Mouse (Mus musculus) gastrocnemius, postnatal 36 days (tissue): ENCODE data around the gene 1700066M21Rik. TPM values are rescaled to one million over a fixed set of nuclear protein-coding genes. Genes with fewer than 3 reads are reported as not detected.
A peak's percentile ranks its signal among the peaks of the same experiment; 100 is the strongest.

ENCODE experiments used
- DNase-seq, 2 experiments: peaks; one replicate each; pipeline ENCODE4 v3.0.0; 2022
- intact Hi-C: fragments of 180-260 bp; cut with DNase I; formaldehyde crosslinking; loops from one replicate; pipeline ENCODE4 v1.15.1; 2025
- total RNA-seq, 2 experiments: library from RNA; stranded (reverse); gene quantifications; 2 replicates each; pipeline ENCODE4 v1.2.3; 2021

The 1700066M21Rik gene
- total RNA-seq, 2 experiments from 2014 or later: 1.6 to 2.0 TPM

- intact Hi-C loops: no loop called here
Measured at GRCm38 (mm10) chr1:57390993-57391790, 13.8 kb downstream of the 1700066M21Rik start.

DNA sequence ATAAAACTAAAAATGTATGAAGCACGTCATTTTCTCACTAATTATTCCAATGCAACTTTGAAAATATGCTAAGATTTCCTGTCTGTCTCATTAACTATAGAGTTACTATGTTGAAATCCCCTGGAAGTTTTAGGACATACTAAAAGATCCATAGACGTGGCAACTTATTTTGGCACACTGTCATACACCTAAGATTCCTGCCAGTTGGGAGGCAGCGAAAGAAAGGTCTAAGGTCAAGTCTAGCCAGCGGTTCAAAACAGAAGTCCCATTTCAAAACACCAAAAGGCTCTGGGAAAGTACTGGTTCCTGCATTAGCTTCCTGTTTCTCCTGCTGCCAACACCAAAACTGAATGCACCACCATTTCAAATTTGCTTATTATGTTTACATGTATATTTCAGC lies 15.0 kb downstream of the 1700066M21Rik start:
- no peak for DNase-seq

More at GRCm38 (mm10) chr1:57390993-57391790, 13.8 kb downstream of the 1700066M21Rik start:
- no peak for DNase-seq

DNA sequence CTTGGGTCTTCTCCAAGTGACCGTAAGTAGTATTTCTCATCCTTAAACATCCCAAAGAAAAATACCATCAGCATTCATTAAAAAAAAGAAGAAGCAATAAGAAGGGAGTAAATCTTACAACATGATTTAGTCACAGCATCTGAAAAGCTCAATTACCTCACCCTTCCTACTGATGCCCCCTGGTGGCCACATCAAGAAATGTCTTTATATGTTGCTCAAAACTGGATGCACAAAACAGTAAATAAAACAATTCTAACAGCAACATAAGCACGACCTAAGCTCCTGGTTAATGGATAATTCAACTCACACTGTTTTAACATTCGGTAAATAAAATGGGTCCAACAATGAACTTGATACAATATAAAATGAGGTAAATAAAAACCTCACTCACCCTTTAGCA lies 16.6 kb downstream of the 1700066M21Rik start:
- DNase-seq: no peak
- intact Hi-C loops: no loop called here

More for the DNA sequence above, 15.0 kb downstream of the 1700066M21Rik start:
- intact Hi-C loops: no loop called here

GRCm38 (mm10) chr1:57400321-57400720 lies 22.9 kb downstream of the 1700066M21Rik start:
- no peak for DNase-seq
- intact Hi-C loops: no loop called here

GRCm38 (mm10) chr1:57400877-57401276 lies 23.5 kb downstream of the 1700066M21Rik start:
- intact Hi-C loops: no loop called here

GRCm38 (mm10) chr1:57402116-57402515 lies 24.7 kb downstream of the 1700066M21Rik start:
- intact Hi-C loops: no loop called here
- DNase-seq: no peak

More at GRCm38 (mm10) chr1:57400877-57401276, 23.5 kb downstream of the 1700066M21Rik start:
- DNase-seq: no peak

- intact Hi-C loops: no loop called here
- DNase-seq: peak; percentile 57 to 87
Measured at GRCm38 (mm10) chr1:57406187-57407151, 29.0 kb downstream of the 1700066M21Rik start, which contains the start of the genes Maip1 and Tyw5. Gene Maip1, plus strand, starts transcription at chr1:57406328. Gene Tyw5, minus strand, starts transcription at chr1:57407101.

- no peak for DNase-seq
Measured at GRCm38 (mm10) chr1:57408994-57409393, 31.6 kb downstream of the 1700066M21Rik start.

GRCm38 (mm10) chr1:57413397-57413796 lies 36.0 kb downstream of the 1700066M21Rik start:
- DNase-seq: no peak
- intact Hi-C loops: no loop called here

More at GRCm38 (mm10) chr1:57408994-57409393, 31.6 kb downstream of the 1700066M21Rik start:
- intact Hi-C loops: no loop called here

DNA sequence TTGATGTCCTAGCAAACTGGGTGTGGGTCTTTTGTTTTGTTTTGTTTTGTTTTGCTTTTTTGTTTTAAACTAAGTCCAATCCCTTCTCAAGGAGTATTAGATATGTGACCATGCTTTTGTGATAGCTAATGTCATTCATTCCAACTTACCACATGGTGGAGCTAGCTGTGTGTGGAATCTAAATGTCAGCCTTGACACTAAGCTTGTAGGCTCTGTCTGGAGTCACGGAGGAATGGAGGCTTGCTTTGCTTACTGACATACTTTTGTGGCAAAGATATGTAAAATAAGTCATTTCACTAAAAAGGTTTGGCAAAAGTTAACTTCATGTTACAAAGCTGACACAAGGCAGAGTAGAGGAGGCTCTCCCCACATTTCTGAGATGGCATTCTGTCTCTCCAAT lies 46.3 kb downstream of the 1700066M21Rik start:
- intact Hi-C loops: no loop called here
- no peak for DNase-seq

DNA sequence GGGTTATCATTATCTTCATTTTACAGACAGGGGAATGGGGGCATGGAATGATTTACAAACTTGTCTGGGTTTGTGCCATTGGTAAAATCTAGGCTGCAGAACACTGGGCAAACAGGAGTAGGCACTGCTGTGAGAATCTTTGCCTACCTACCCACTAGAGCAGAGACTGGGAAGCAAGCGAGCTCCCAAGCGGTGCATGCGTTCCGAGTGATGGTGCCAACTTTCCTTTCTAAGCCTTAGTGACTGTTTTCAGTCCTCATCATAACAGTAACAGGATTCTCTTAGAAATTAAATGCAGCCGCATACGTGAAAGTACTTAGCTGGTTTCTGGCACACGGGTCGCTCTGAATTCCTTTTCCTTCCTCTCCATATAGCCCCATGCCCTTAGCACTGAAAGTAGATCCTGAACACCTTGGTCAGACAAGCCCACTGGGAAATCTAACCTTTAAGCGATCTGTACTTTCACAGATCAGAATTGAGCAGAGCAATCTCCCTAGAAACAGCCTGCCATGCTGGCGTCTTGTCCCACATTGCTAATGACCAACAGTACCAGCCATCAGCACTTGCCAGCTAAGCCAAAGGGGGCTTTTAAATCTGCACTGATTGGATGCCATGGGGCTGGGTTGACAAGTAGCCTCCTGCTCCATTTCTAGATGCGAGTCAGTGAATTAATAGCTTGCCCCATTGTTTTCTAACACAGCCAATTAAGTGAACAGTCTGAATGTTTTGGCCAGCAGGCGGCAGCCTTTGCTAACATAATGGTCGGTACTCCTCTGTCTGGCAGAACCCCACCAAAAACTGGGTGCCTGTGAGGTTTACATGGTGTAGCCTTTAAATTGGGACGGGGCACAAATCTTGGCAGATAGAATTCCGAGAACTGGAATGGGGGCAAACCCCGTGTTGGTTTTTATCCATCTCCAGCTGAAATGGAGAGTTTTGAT lies 51.2 kb downstream of the 1700066M21Rik start:
- peak; percentile 85 to 90 for DNase-seq
- intact Hi-C loops: loop anchor here (2.0 to 5.0 kb wide), 3 partner anchors 349 to 604 kb away; no protein-coding TSS in a partner anchor

DNA sequence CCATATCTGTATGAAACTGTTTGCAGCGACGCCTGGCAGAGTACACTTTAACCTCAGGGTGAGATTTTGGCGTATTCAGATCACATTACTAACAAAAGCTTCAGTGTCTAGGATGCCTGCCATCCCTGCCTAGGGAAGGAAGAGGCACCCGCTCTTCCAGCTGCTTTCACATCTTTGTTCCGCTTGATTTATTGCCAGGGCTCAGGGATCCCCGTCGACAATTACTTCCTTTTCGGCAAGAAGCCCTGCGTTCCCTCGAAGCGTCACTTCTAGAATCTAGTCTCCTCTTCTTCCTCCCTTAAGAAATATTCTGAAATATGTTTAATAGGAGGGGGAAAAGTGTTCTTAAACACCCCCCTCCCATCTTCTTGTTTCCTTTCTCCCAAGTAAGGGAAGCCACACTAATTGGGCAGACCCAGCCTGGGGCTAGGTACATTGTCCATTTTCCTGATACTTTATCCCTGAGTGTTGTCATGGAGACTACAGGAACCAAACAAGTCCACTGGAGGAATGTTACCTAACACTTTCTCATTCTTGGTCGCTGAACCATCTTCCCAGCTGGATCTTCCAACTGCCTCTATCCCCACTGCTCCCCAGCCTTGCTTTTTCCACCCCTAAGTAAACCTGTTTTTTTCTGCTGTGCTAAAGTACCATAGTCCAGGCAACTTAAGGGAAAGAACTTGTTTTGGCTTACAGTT lies 52.5 kb downstream of the 1700066M21Rik start:
- intact Hi-C loops: loop anchor here (2.0 to 5.0 kb wide), 3 partner anchors 347 to 602 kb away; no protein-coding TSS in a partner anchor
- DNase-seq: peak in 1 of 2 experiments; percentile 12

- intact Hi-C loops: no loop called here
- DNase-seq: no peak
Measured at GRCm38 (mm10) chr1:57433141-57433540, 55.7 kb downstream of the 1700066M21Rik start.

Other genes starting within 250 kb of the 1700066M21Rik start
- gene Maip1, start 28.7 kb downstream of the 1700066M21Rik start, total RNA-seq: 1 to 10 TPM; 7.0 to 8.0 TPM
- 1 to 10 TPM; 2.8 to 3.4 TPM for gene Tyw5, start 29.5 kb downstream of the 1700066M21Rik start, total RNA-seq